Mouse (Mus musculus) brain, embryonic 14.5 days (tissue): ENCODE measurements around the gene Ccdc177.

ENCODE experiments used
- CTCF ChIP-seq: fragments of 200-500 bp; IDR thresholded peaks from 2 replicates; pipeline ENCODE4 v1.5.1; 2012; ENCODE audit warnings: inconsistent platforms, mild to moderate bottlenecking, moderate library complexity, borderline replicate concordance; ENCODE audit not compliant: insufficient read depth, insufficient read length; ENCODE audit errors: extremely low read depth
- POLR2A ChIP-seq: fragments of 200-500 bp; IDR thresholded peaks from 2 replicates; pipeline ENCODE4 v1.6.1; 2012; ENCODE audit warnings: mild to moderate bottlenecking, inconsistent platforms, borderline replicate concordance; ENCODE audit not compliant: poor library complexity, insufficient read depth, insufficient read length, severe bottlenecking; ENCODE audit errors: extremely low read depth

GRCm38 (mm10) chr12:80807451-80808085 is 47.1 kb upstream of the Ccdc177 start:
- TF ChIP-seq CTCF (no peak), POLR2A (no peak)
